Mouse (Mus musculus): Measurements from ENCODE around the gene Fn3k.
A peak's percentile ranks its signal among the peaks of the same experiment; 100 is the strongest.

Gene Fn3k

DNA sequence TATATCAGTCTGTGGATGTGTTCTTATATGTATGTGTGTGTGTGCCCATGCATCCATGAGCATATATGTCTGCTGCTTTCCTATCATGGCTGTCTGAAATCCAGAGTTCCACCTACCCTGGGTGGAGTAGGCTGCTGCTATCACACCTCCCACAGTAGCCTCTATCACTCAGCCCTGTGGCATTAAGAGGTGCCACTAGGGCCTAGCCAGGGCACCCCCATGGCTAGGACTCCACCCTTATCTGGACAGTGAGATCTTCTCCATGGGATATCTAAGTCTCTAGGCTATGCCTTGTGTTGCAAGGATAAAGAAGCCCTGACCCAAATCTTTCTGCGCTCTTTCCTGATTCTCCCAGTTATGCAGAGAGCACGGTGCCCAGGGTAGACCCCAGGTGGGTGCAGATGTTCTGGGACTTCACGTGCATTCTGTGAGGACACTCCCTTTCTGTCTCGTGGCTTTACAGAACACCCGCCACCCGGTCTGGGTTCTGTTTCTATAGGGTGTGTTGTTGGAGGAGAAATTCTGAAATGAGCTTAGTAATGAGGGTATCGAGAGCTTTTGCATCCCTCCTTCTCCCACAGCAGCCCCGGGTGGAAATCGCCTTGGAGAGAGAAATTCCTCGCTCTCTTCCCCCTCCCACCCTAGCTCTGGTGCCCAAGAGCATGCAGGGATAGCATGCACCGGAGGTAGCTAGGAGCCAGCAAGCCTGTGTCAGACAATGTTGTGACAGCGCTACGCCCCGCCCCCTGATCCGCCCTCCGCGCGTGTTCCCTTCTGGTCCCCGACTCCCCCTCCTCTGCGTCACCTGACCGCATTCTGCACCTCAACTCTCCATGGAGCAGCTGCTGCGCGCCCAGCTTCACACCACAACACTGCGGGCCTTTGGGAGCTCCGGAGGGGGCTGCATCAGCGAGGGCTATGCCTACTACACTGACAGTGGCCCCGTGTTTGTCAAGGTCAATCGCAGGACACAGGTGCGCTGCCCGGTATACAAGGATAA lies at the start of gene Fn3k:
Gene Fn3k, plus strand, starts transcription at position 758 of the 1,000 bp plus-strand sequence.
- no peak for DNase-seq (ENCODE audit: low read depth, low spot score)

DNA sequence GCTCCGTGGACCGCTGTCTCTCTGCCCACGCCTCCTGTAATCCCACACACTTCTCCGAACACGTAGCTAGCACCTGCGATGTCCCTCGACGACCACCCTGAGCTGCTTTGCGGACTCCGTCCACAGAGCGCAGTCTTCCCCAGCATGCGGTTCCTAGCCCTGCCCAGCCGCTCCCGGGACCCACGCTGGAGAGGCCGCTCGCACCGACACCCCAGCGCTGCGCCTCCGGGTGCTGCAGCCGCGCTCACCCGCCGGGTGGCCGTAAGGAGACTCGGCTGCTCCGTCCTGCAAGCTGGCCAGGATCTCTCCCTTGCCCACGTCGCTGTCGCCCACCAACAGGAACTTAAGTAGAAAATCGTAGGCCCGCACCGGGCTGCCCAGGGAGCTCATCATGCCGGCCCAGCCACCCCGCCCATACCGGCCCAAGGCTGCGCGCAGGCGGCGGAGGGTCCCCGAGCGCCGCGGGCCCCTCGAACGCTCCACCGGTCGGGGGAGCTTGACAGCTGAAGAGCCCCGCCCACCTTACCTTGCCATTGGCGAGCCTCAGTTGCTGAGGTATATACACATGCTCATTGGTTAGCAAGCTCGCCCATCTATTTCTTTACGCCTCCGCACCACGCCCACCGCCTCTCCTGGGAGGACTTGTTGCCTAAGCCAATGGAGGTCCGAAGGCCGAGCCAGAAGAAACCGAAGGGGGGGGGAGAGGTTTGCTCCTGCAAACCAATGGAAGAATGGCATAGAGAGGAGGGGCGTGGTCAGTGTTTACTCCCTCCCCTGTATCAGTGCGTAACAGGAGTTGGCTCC lies 46.8 kb upstream of the Fn3k start, which contains the start of gene Rab40b:
Gene Rab40b, minus strand, starts transcription at position 502 of the 804 bp plus-strand sequence.
- peak; percentile 90 for DNase-seq (ENCODE audit: low read depth, low spot score)

DNA sequence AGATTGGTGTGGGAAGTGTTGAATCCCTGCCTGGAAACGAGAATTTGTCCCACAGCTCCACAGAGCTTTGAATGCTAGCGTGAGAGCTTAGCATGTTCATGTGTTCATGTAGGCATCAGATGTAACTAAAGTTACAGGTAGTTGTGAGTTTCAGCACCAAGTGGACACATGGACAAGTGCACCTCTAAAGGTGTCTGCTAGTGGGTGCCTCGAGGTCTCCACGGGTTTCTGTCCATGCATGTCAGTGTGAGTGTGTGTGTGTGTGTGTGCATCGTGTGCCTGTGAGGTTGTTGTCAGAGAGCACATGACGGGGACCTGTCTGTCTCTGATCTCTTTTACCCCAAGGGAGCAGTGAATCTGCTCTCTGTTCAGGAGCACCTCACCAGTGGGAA lies 46.2 kb upstream of the Fn3k start:
- DNase-seq (ENCODE audit: low read depth, low spot score), result no peak

DNA sequence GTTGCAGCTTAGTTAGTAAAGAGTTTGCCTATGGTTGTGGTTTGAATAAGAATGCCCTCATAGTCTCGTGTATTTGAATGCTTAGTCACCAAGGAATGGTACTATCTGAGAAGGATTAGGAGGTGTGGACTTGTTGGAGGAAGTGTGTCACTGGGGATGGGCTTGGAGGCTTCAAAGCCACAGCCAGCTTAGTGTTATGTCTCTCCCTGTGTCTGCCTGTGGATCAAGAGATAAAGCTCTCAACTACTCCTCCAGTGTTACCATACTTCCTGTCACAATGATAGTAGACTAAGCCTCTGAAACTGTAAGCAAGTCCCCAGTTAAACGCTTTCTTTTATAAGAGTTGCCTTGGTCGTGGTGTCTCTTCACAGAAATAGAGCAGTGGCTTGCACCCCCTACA lies 43.9 kb upstream of the Fn3k start:
- peak; percentile 32 for DNase-seq (ENCODE audit: low read depth, low spot score)

DNA sequence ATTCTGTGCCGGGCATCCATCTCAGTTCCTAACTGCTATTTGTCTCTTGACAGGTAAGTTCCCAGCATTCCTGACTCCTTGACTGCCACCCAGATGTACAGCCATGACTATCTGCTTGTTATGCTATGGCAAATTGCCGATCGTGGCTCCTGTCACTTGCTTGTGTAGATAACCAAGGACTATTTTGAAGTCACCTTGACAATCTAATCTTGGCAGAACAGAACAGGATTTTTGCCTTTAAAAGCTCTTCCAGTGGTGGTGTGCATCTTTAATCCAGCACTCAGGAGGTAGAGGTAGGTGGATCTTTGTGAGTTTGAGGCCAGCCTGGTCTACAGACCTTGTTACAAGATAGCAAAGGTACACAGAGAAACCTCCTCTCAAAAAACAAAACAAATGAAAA lies 42.3 kb upstream of the Fn3k start:
- DNase-seq (ENCODE audit: low read depth, low spot score), result no peak

DNA sequence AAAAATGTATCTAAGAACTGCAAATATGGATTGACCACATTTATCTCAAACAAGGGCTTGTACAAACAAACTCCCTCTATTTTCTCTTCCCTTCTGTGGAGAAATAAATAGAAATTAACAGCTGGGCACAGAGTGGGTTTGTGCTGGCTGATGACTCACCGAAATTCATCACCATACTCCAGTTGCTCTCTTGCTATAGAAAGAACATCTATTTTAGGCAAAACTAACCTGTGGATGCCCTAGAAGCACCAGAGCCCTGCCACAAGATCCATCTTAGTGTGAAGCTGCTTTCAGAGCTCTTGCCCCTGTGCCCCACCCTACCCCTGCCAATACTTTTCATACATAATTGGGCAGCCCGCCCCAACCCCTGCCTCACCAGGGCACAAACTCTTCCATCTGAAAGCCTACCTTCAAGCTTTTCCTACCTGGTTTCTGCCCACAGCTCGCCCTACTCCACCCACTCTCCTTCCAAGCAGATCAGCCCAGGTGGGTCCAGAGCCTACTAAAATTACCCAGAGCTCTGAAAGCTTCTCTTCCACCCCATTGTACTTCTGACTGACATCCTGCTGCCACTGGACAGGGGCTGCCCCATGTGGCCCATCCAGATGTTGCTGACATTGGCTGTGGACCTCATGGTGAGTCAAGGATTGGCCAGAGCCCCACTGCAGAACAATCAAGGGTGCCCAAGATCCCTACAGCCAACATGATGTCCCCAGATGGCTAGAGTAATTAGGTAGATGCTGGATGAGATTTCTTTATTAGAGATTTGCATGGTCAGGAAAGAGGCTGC lies 27.2 kb upstream of the Fn3k start:
- DNase-seq (ENCODE audit: low read depth, low spot score), result peak; percentile 67

DNA sequence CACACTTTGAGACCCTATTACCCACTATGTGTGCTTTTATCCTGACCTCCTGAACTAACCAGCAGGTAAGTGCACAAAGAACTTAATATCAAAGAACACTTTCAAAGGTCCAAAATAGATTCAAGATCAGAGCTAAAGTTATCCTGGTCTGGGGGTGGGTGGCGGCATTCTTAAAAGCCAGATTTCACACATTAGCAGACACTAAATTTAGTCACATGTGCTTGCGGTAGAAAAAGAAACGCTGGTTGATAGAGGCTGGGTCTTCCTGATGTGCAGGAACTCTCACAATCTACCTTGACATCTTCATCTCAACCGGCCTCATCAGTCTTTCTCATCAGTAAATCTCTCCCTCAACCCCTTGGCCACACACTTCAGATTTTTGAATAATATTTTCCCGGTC lies 20.0 kb upstream of the Fn3k start:
- no peak for DNase-seq (ENCODE audit: low read depth, low spot score)

DNA sequence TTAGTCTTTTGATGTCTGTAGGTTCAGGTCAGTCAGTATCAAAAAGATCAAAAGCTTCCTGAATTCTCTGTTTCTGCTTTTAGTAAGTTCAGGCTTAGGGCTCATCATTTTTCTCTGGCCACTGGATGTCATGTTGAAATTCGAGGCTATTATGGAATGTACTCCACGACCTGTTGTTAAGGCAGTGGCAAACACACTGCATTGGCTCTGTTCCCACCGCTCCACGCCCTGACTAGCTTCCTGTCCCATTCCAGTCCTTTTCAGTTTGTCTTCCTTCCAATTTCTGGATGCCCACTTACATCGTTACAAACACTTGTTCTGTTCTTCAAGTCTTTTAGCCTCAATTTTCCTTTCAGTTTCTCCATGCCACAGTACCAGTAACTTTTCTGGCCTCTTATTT lies 19.4 kb upstream of the Fn3k start:
- peak; percentile 65 for DNase-seq (ENCODE audit: low read depth, low spot score)

DNA sequence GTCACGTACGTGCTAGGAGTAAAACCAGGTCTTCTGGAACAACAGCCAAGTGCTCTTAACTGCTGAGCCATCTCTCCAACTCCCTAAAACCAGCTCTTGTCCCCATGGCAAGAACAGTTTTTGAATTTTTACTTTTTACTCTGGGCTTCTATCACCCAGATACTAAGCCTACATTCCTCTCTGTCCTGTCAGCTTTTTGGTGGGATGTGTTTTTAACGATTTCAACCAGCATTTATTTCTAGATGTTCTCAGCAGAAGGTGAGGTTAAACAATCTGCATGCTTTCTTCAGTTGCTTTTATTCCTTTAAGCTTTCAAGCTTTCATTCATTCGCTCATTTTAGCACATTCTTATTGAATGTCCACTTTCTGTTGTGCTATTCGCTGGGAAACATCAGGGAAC lies 16.7 kb upstream of the Fn3k start:
- no peak for DNase-seq (ENCODE audit: low read depth, low spot score)

DNA sequence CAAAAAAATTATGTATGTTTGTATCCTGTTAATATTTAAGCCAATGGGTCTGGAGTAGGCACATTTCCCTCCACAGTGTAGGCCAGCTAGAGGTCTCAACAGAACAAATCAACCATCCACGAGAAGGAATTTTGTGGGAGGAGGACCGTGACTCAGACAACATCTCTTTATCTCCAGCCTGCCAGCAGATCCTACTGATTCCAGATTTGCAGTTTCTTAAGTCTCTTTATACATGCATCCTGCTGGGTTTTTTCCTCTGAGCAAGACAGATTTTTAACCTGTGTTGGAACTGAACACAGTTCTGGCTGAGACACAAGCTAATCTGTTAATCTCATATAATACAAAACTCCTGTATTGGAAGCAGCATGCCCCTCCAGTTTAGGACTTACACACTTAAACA lies 15.8 kb upstream of the Fn3k start:
- peak; percentile 46 for DNase-seq (ENCODE audit: low read depth, low spot score)

DNA sequence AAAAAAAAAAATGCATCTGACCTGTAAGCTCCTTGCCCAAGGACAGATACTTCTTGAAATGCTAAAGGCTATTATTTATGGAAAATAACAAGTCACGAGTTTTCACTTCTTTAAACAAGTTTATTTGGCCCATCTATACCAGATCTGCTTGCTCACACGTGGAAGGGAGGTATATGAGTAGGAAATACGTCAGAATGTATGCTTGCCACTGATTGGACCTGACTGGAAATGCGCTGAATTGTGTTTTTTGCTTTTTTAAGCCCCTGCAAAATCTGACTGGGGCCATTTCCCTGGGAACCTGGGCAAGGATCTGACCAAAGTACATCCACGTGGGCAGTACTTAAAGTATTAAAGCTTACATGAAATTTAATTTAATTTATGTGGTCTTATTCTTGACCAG lies 14.3 kb upstream of the Fn3k start:
- DNase-seq (ENCODE audit: low read depth, low spot score), result peak; percentile 47

DNA sequence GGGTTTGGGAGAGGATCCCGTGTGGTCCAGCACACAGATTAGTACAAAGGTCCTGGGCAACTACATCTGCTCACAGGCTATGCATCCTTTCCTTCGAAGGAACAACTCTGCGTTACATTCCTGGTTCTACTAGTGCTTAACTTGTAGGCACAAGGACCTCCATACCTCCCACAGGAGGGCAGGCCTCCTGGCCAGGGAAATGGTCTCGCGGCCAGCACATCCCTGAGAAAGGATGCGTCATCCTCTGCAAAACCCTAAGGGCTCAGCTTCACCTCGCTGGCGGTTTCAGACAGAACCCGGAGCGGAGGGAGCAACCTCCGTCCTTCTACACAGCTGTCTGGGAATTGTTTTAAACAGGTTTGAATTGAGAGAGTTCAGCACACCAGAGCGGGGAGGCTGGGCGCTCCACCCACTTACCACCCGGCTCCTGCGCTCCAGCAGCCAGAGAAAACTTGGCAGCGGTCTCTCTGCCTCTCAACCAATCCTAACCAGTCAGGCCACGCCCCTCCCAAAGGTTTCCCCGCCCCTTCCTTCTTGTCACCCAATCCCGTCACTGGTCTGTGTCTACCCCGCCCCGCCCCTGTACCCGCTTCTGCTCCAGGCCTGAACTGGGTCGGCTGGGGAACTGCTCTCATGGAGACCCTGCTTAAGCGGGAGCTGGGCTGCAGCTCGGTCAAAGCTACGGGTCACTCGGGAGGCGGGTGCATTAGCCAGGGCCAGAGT lies 13.7 kb upstream of the Fn3k start, which contains the start of gene Fn3krp:
Gene Fn3krp, plus strand, starts transcription at position 572 of the 723 bp plus-strand sequence.
- peak; percentile 100 for DNase-seq (ENCODE audit: low read depth, low spot score)

DNA sequence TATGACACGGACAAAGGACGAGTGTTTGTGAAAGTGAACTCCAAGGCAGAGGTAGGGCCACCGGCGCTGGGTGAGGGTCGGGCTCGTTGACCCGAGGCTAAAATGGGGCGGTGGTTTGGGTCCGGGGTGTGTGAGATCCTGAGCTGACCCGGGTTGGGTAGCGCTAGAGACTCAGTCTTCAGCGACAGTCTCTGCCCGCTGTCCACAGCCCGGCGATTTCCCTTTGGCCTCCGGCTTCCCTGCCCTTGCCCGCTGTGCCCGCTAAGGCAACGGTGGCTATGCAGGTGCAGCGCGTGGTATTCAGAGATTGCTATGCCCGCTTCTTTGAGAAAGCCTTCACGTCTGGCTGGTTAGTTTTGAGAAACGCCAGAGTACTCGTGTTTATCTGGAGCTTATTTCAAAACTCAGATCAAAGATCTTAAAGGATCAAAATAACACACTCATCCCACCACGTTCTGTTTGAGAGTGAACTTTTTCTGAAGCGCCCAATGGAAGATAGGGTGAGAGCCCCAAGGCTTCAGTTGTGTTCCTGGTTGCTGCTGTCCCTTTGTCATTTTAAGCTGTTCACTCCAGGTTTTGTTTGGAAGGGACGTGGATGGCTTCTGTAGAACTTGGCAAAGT lies 13.1 kb upstream of the Fn3k start:
- peak; percentile 31 for DNase-seq (ENCODE audit: low read depth, low spot score)

DNA sequence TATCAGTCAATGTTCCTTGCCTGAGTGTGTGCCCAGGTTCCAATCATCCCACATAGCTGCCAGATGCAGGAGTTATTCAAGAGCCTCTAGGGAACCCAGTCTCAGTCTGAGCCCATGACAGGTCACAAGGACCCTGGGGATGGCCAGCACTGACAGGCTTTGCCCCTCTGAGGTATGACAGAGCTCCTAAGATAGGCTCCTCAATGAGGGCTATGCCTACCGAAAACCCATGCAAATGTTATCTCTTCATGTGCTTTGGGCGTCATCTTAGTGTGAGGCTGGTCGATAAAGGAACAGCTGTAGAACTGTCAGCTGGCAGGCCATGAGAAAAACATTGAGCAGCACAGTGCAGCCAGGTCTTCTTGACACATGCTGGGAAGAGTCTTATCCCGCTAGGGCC lies 1.3 kb upstream of the Fn3k start:
- no peak for DNase-seq (ENCODE audit: low read depth, low spot score)

DNA sequence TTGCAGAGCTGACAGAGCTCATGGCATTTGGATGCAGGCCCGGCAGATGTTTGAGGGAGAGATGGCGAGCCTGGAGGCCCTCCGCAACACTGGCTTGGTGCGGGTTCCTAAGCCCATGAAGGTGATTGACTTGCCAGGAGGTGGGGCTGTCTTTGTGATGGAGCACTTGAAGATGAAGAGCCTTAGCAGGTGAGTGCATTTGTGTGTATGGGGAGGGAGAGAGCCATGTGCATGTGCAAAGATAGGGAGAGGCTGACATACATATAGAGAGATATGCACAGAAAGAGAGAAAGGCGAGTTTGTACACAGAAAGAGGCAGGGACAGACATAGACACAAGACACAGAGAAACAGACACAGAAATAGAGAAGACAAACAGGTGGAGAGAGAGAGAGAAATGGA lies 2.5 kb downstream of the Fn3k start:
- DNase-seq (ENCODE audit: low read depth, low spot score), result no peak

DNA sequence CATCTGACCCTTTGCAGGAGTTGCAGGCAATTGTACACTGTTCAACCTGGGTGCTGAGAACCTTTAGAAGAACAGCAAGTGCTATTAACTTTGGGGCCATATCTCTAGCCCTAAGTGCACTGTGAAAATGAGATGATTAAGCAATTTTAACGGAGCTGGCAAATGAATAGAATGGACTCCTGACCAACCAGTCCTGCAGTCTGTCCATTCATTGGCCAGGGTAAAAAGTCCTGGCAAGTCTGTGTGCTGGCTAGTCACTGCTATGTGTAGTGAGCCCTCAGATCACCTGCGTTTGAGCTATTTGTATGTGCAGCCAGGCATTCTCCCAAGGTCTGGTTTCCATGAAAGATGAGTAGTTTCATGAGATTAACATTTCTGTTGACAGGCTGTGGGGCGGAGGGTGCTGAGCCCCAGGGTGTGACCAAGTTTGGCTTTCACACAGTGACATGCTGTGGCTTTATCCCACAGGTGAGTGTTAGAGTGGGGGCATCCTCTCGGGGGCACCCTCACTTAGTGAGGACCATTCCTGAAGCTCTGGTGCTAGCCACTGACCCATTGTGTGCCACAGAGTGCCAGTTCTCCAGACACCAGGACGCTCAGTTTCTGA lies 5.1 kb downstream of the Fn3k start:
- DNase-seq (ENCODE audit: low read depth, low spot score), result no peak

DNA sequence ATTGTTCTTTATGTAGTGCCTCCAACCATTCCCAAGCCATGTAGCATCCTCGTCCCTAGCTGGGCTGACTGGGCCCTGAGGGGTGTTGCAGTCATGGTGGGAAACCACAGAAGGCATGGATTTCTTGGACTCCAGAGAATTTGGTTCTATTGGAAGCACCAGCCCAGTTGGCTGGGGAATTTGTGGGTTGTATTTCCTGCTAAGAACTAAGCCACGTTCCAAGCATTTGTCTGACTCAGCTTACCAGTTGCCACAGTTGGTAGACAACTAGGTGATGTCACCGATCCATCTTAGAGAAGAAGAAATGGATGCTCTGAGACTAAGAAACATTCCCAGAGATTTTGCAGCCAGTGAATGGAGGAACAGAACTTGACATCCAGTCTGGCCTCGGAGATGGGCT lies 6.9 kb downstream of the Fn3k start:
- DNase-seq (ENCODE audit: low read depth, low spot score), result peak; percentile 62

DNA sequence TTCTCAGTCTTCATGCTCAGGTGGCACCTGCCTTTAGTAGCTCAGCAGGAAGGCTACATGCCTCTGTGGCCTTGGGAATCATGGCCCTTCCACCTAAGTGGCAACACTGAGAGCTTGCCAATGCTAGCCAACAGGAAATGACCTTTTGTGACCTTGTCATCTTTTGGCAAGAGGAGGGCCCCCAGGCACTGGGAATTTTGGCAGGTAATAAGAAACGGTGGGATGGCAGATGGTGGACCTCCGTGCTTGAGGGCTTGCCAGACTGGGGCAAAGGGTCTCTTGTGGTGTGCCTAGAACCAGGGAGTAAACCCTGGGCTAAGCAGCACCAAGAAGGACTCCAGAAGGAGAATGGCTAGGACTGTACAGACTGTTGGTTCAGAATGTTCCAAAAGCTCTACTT lies 7.4 kb downstream of the Fn3k start:
- no peak for DNase-seq (ENCODE audit: low read depth, low spot score)

DNA sequence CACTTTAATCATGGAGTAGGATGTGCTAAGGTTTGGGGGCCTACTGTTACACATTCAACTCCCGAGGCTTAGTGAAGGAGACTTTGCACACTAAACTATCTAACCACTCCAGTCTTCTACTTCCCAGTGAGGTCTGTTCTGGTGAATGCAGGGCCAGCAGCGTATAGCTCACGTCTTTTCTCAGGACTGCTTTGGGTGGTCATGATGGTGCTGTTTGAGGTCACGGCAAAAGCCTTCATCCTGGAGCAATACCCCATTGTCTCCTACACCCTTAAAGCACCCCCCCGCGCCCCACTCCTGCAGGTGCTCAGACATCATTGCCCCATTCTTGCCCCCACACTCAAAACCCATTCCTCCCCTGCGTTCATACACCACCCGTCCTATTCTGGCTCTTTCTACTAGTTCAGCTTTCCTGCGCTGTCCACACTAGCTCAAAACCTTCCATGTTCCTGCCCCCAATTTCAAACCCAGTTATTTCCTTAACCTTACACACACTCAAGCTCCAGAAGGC lies 16.6 kb downstream of the Fn3k start:
- no peak for DNase-seq (ENCODE audit: low read depth, low spot score)

Measured in 3T3-L1 (cell line).